Mouse (Mus musculus): ENCODE measurements at regions not wholly inside any gene's neighbourhood (a gene's known extent, or its start where the extent isn't known, plus 50 kb on each side); places are given as distances from the start of the nearest gene placed in this dataset.

- TF ChIP-seq POLR2A (IDR thresholded peaks at IDR 0.05; ENCODE audit: control insufficient read depth in 1 of 2, insufficient read depth in 1 of 2, low read depth in 1 of 2, low read length in 2 of 2, poor library complexity in 1 of 2) (no peak), CTCF (IDR thresholded peaks at IDR 0.05 in 2 of 3, conservative IDR thresholded peaks at IDR 0.05 in 1 of 3; ENCODE audit: control insufficient read depth in 1 of 3, insufficient read depth in 1 of 3, low read depth in 2 of 3, low read length in 3 of 3, poor library complexity in 1 of 3, severe bottlenecking in 1 of 3) (no peak)
These were observed 505.1 kb upstream of the Kdm8 start for GRCm38 (mm10) chr7:124939357-124939756.

All from MEL (cell line).